In genomic region chr9:111724981-111725593, GRCm38 (mm10) we compare ENCODE assay signal across 27 mouse cellular contexts. TPM values are rescaled to one million over a fixed set of nuclear protein-coding genes. Genes with fewer than 3 reads are reported as not detected.
A peak's percentile ranks its signal among the peaks of the same experiment; 100 is the strongest.
DNase-seq lines count a peak whose midpoint lies in the region; ATAC-seq lines count a peak whose summit lies in the region.
"Had no signal": no experiment of that assay in that cellular context is flagged by ENCODE, and none has a peak within 500 bp of the region (broad histone marks: within the 10 kb centered on the region; RNA-seq: fewer than 3 reads in every experiment).

No protein-coding gene starts in this region.

- no peak overlapping the region for H3K9ac ChIP-seq in heart, embryonic 13.5 days
- H3K9ac ChIP-seq in stomach, embryonic 15.5 days, result no peak overlapping the region
- H3K9ac ChIP-seq: hindbrain, embryonic 12.5 days; limb, embryonic 15.5 days; liver, embryonic 14.5 days; lung, embryonic 15.5 days; midbrain, embryonic 15.5 days; neural tube, embryonic 12.5 days had no signal

- no peaks in the 10 kb centered on the region for H3K9me3 ChIP-seq in heart, embryonic 13.5 days
- H3K9me3 ChIP-seq in stomach, embryonic 15.5 days, result no peaks in the 10 kb centered on the region
- H3K9me3 ChIP-seq: hindbrain, embryonic 12.5 days; limb, embryonic 15.5 days; lung, embryonic 15.5 days; midbrain, embryonic 15.5 days; neural tube, embryonic 12.5 days had no signal

- no peak overlapping the region for H3K4me2 ChIP-seq in heart, embryonic 13.5 days
- H3K4me2 ChIP-seq in stomach, embryonic 15.5 days, result no peak overlapping the region
- H3K4me2 ChIP-seq: hindbrain, embryonic 12.5 days; limb, embryonic 15.5 days; lung, embryonic 15.5 days; midbrain, embryonic 15.5 days; neural tube, embryonic 12.5 days had no signal

- peaks cover 17% of the 10 kb centered on the region for H3K4me1 ChIP-seq in heart, embryonic 13.5 days
- H3K4me1 ChIP-seq in stomach, embryonic 15.5 days, result no peaks in the 10 kb centered on the region
- H3K4me1 ChIP-seq: hindbrain, embryonic 12.5 days; limb, embryonic 15.5 days; lung, embryonic 15.5 days; midbrain, embryonic 15.5 days had no signal

- no peak overlapping the region for H3K4me3 ChIP-seq in heart, embryonic 13.5 days
- no peak overlapping the region for H3K4me3 ChIP-seq in stomach, embryonic 15.5 days (replicated peaks)
- H3K4me3 ChIP-seq: hindbrain, embryonic 12.5 days; layer of hippocampus, adult 2 months; limb, embryonic 15.5 days; lung, embryonic 15.5 days; midbrain, embryonic 15.5 days; neural tube, embryonic 12.5 days had no signal

- no peaks in the 10 kb centered on the region for H3K27me3 ChIP-seq in heart, embryonic 13.5 days (replicated peaks)
- H3K27me3 ChIP-seq in stomach, embryonic 15.5 days (replicated peaks), result no peaks in the 10 kb centered on the region
- H3K27me3 ChIP-seq: hindbrain, embryonic 12.5 days; limb, embryonic 15.5 days; lung, embryonic 15.5 days; midbrain, embryonic 15.5 days; neural tube, embryonic 12.5 days had no signal

- H3K36me3 ChIP-seq in heart, embryonic 13.5 days, result no peaks in the 10 kb centered on the region
- no peaks in the 10 kb centered on the region for H3K36me3 ChIP-seq in stomach, embryonic 15.5 days
- H3K36me3 ChIP-seq: hindbrain, embryonic 12.5 days; limb, embryonic 15.5 days; lung, embryonic 15.5 days; midbrain, embryonic 15.5 days; neural tube, embryonic 12.5 days had no signal

- ATAC-seq in heart, embryonic 13.5 days (ENCODE audit: extremely low read depth, insufficient number of reproducible peaks, low FRiP score, low TSS enrichment), result no peak
- ATAC-seq in stomach, embryonic 15.5 days (ENCODE audit: insufficient read depth, low FRiP score, low read depth), result peak; percentile 65
- ATAC-seq: activated CD4-positive, CD25-positive, alpha-beta regulatory T cell, adult 4 months; midbrain, embryonic 15.5 days had no signal

- intact Hi-C loops in heart, postnatal 36 days (cut with DNase I), result no loop called here

- H3K27ac ChIP-seq in heart, embryonic 13.5 days (replicated peaks), result 0 out of 2 replicates have a peak overlapping the region, but pooled peaks have one; percentile 7
- H3K27ac ChIP-seq in stomach, embryonic 15.5 days, result no peak overlapping the region
- H3K27ac ChIP-seq: hindbrain, embryonic 12.5 days; layer of hippocampus, adult 2 months; limb, embryonic 15.5 days; liver, embryonic 14.5 days; lung, embryonic 15.5 days; midbrain, embryonic 15.5 days; neural tube, embryonic 12.5 days had no signal

- WGBS in heart, embryonic 13.5 days, result 36% methylated on average over 5 of the region's 5 CpGs
- WGBS in stomach, embryonic 15.5 days, result 27% methylated on average over 5 of the region's 5 CpGs

- DNase-seq in embryo, embryonic 10.5 days (ENCODE audit: low spot score), result peak; percentile 4
- DNase-seq in embryo, embryonic 11 days, result no peak
- no peak for DNase-seq in heart, postnatal 36 days
- peak; percentile 5 for DNase-seq in WW6 (ENCODE audit: low read depth, low spot score)
- no peak for DNase-seq in spleen, postnatal 36 days (ENCODE audit: low spot score in 2 of 2)
- DNase-seq in spleen, postnatal 4 days (ENCODE audit: low spot score in 2 of 2), result no peak
- DNase-seq: adrenal gland, adult 8-10 months; cerebellum, adult 18-20 months; cerebellum, postnatal 14 days; gastrocnemius, postnatal 36 days; heart, postnatal 10 days; kidney, adult 9 months; kidney, postnatal 25 days; lung, postnatal 4 days; right cerebral cortex, postnatal 4 days; thymus, postnatal 14 days had no signal

RNA-seq across cellular contexts. Expression of gene Stac, which starts 34.9 kb away (rescaled TPM):
- 0.86 and 0.92 TPM in 2 replicates for polyA plus RNA-seq in heart, embryonic 13.5 days (2015; fragmentation: Nextera tagmentation; extraction: Ambion mirVana)
- total RNA-seq in heart, postnatal 36 days (2021), result under 1 TPM; 0.28 to 0.35 TPM
- 4.4 and 4.5 TPM in 2 replicates for polyA plus RNA-seq in stomach, embryonic 15.5 days (2015; fragmentation: Nextera tagmentation; extraction: Ambion mirVana)
- total RNA-seq: megakaryocyte-erythroid progenitor cell, adult 5-6 weeks had no signal
- polyA plus RNA-seq: activated CD4-positive, CD25-positive, alpha-beta regulatory T cell, adult 4 months had no signal

Comparison
In these comparisons a context has a peak if more than half of its experiments do, and no peak if none do; other contexts are left out.
1. DNase-seq: peak in embryo, embryonic 10.5 days (single experiment) and WW6 (single experiment); none in embryo, embryonic 11 days (single experiment), heart, postnatal 36 days (0 of 2), spleen, postnatal 36 days (0 of 2) and spleen, postnatal 4 days (0 of 2).